Mouse (Mus musculus) heart, embryonic 11.5 days (tissue): ENCODE results near the gene Adssl1. TPM values are rescaled to one million over a fixed set of nuclear protein-coding genes. Genes with fewer than 3 reads are reported as not detected.

Experiments used
- ATAC-seq: fragments of 200-750 bp; cut with Nextera tagmentation; replicated peaks from 2 replicates; pipeline ENCODE4 v1.8.0; 2017; ENCODE audit warnings: moderate library complexity; ENCODE audit not compliant: insufficient number of reproducible peaks, low FRiP score, low TSS enrichment
- H3K27ac ChIP-seq: fragments of 300-500 bp; sonication (generic); 2 replicates; pipeline ENCODE4 v1.5.1; 2014; ENCODE audit warnings: mild to moderate bottlenecking, low read depth, low read length
- H3K27me3 ChIP-seq: fragments of 300-500 bp; sonication (generic); 2 replicates; pipeline ENCODE4 v1.6.1; 2014; ENCODE audit warnings: mild to moderate bottlenecking, low read length, mixed read lengths; ENCODE audit not compliant: control insufficient read depth, insufficient read depth
- H3K36me3 ChIP-seq: fragments of 300-500 bp; sonication (generic); 2 replicates; pipeline ENCODE4 v1.6.1; 2014; ENCODE audit warnings: mild to moderate bottlenecking, low read length, moderate library complexity, mixed read lengths; ENCODE audit not compliant: control insufficient read depth, insufficient read depth
- H3K4me1 ChIP-seq: fragments of 300-500 bp; sonication (generic); 2 replicates; pipeline ENCODE4 v1.6.1; 2014; ENCODE audit warnings: low read length; ENCODE audit not compliant: control insufficient read depth, insufficient read depth
- H3K4me2 ChIP-seq: fragments of 300-500 bp; sonication (generic); 2 replicates; pipeline ENCODE4 v1.6.1; 2014; ENCODE audit warnings: mild to moderate bottlenecking, moderate library complexity
- H3K4me3 ChIP-seq: fragments of 300-500 bp; sonication (generic); 2 replicates; pipeline ENCODE4 v1.5.1; 2014; ENCODE audit warnings: low read depth, low read length
- H3K9ac ChIP-seq: fragments of 300-500 bp; sonication (generic); 2 replicates; pipeline ENCODE4 v1.6.1; 2014; ENCODE audit warnings: mild to moderate bottlenecking, low read depth, low read length, moderate library complexity
- H3K9me3 ChIP-seq: fragments of 300-500 bp; sonication (generic); replicated peaks from 2 replicates; pipeline ENCODE4 v1.6.1; 2016; ENCODE audit warnings: low read length; ENCODE audit not compliant: control insufficient read depth
- WGBS: fragments of 180-500 bp; shearing (Covaris S2); extraction: QIAGEN DNeasy Blood & Tissue Kit; methylation state at CpG from one replicate; pipeline ENCODE4 v1.1.7; 2014; ENCODE audit not compliant: insufficient replicate concordance; 5-methylcytosine and 5-hydroxymethylcytosine counted together
- polyA plus RNA-seq: library from polyadenylated mRNA; unstranded; fragments of >200 nt; fragmentation: Nextera tagmentation; extraction: Ambion mirVana; gene quantifications from 2 replicates; pipeline ENCODE4 v1.2.1, GENCODE M21; 2014

The Adssl1 gene
- polyA plus RNA-seq, 1 experiment from 2014 or later: 73.3 TPM

DNA sequence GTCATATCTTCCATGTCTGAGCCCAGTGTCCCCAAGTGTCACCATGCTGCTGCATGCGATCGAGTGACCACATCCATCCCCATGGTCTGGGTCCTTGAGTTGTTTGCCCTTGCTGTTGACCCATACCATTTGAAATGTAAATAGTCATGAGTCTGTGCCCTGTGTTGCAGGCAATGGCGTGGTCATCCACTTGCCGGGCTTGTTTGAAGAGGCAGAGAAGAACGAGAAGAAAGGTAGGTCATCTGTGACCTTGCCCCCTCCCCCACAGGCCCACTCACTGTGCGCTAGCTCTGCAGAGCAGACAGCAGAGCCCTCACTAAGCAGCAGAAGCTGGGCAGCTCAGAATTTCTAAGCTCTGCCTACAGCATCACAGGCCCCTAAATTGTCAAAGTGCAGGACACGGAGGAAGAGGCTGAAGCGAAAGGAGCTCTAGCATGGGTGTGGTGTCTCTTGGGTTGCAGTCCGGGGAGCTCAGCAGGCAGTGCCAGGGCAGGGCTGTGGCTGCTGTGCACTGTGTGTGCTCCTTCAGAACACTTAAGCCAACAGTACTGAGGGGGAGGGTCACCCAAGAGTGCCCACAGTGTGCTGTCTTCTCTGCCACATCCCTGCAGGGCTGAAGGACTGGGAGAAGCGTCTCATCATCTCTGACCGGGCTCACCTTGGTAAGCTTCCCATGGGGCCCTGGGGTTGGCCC lies 12.4 kb downstream of the Adssl1 start:
- WGBS: 73% methylated on average over 11 of the region's 11 CpGs
- peaks cover 27% of the 10 kb centered on the region for H3K4me1 ChIP-seq
- no peak overlapping the region for H3K9ac ChIP-seq
- 0 out of 2 replicates have a peak overlapping the region, but pooled peaks have one; percentile 29 for H3K27ac ChIP-seq
- no peak overlapping the region for H3K4me2 ChIP-seq
- H3K27me3 ChIP-seq: no peaks in the 10 kb centered on the region
- ATAC-seq: no peak
- no peak overlapping the region for H3K4me3 ChIP-seq
- H3K36me3 ChIP-seq: no peaks in the 10 kb centered on the region
- H3K9me3 ChIP-seq: no peaks in the 10 kb centered on the region

DNA sequence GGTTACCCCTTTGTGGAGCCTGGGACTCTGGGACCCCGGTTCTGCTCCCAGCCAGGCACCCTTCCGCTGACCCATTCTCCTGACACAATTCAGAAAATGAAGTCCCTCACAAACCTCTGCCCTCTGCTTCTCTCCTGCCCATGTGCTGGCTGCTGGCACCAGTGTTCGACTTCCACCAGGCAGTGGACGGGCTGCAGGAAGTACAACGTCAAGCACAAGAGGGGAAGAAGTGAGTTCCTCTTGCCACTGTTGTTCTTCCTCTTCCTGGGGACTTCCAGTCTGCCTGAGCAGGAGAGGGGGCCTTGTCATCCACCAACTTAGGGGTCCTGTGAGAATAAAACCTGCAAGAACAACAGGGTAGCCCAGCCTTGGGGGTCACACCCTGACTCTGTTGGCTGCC lies 13.1 kb downstream of the Adssl1 start:
- no peaks in the 10 kb centered on the region for H3K9me3 ChIP-seq
- 77% methylated on average over 5 of the region's 5 CpGs for WGBS
- no peak overlapping the region for H3K4me2 ChIP-seq
- ATAC-seq: no peak
- H3K4me3 ChIP-seq: no peak overlapping the region
- H3K4me1 ChIP-seq: peaks cover 27% of the 10 kb centered on the region
- H3K9ac ChIP-seq: no peak overlapping the region
- H3K27me3 ChIP-seq: no peaks in the 10 kb centered on the region
- H3K36me3 ChIP-seq: no peaks in the 10 kb centered on the region
- no peak overlapping the region for H3K27ac ChIP-seq

- ATAC-seq: no peak
- Histone ChIP-seq H3K4me1 (peaks cover 21% of the 10 kb centered on the region), H3K9me3 (no peaks in the 10 kb centered on the region), H3K4me3 (no peak overlapping the region), H3K27ac (no peak overlapping the region), H3K4me2 (no peak overlapping the region), H3K9ac (no peak overlapping the region), H3K27me3 (no peaks in the 10 kb centered on the region), H3K36me3 (no peaks in the 10 kb centered on the region)
- 69% methylated on average over 9 of the region's 9 CpGs for WGBS
These were observed 13.8 kb downstream of the Adssl1 start for GRCm38 (mm10) chr12:112633686-112634085.

DNA sequence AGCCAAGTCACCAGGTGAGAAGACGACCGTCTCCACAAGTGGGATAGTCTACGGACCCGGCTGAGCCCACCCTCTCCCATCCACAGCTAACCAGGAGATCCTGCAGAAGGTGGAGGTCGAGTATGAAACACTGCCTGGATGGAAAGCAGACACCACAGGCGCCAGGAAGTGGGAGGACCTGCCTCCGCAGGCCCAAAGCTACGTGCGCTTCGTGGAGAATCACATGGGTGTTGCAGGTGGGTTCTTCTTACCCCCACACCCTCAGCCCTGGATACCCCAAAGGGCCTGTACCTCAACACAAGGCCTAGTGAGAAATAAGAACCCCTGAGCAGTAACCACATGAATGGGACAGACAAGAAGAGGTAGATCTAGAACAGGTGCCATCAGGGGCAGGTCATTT lies 19.7 kb downstream of the Adssl1 start:
- Histone ChIP-seq H3K9me3 (no peaks in the 10 kb centered on the region), H3K4me3 (no peak overlapping the region), H3K36me3 (no peaks in the 10 kb centered on the region; the same call in 1 of the 2 replicates), H3K4me1 (peaks cover 3% of the 10 kb centered on the region; the same call in 1 of the 2 replicates), H3K4me2 (no peak overlapping the region), H3K27ac (no peak overlapping the region), H3K27me3 (no peaks in the 10 kb centered on the region), H3K9ac (no peak overlapping the region)
- ATAC-seq: no peak
- WGBS: 83% methylated on average over 10 of the region's 10 CpGs

DNA sequence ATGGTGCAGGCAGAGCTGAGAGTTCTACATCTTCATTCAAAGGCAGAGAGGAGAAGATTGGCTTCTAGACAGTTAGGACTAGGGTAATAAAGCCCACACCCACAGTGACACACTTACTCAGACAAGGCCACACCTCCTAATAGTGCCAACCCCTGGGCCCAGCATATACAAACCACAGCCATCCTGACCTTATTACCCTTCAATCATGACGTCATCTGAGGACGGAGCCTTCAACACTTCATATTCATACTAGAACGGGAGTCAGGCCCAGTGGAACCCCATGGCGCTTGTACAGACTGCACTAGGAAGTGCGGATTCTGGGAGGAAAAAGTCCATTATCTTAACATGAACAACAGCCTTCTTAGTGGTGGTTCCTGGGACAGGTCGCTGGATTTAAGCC lies 23.3 kb downstream of the Adssl1 start:
- Histone ChIP-seq H3K9ac (no peak overlapping the region), H3K4me2 (no peak overlapping the region), H3K9me3 (no peaks in the 10 kb centered on the region), H3K27ac (no peak overlapping the region), H3K4me1 (peaks cover 18% of the 10 kb centered on the region), H3K27me3 (no peaks in the 10 kb centered on the region), H3K36me3 (peaks cover 3% of the 10 kb centered on the region), H3K4me3 (no peak overlapping the region)
- 88% methylated on average over 6 of the region's 6 CpGs for WGBS
- no peak for ATAC-seq

DNA sequence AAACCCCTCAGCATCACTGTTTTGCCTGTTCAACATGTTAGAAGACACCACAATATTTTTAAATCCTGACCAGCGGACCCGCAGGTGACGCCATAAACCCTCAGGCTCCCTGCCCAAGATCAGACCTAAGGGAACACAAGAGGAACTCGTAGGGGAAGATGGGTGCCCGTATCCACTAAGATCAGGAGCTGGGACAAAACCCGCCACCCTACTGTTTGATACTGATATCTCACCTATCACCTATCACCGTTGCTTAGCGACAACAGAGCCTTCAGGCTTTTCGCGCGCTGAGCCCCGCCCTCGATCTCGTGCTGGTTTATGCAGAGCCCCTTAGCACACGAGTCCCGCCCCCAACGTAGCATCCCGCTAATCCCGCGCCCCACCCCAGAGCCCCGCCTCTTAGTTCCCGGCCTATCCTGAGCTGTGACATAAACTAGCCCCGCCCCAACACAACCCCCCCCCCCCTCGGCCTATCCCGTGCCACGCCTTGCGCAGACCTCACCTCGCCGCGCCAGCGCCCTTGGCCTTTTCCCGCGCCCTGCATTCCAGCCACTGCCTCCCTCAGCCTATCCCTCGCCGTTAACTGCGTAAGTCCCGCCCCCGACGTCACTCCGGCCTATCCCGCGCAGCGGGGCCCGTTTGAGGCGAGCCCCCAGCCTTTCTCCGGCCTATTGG lies 24.5 kb downstream of the Adssl1 start, which contains the start of gene Siva1:
Gene Siva1, plus strand, starts transcription at position 500 of the 675 bp plus-strand sequence.
- Histone ChIP-seq H3K4me2 (peak within 1 kb of the TSS; percentile 97), H3K4me1 (peaks cover 18% of the 10 kb centered on the region), H3K9me3 (no peaks in the 10 kb centered on the region), H3K27me3 (no peaks in the 10 kb centered on the region), H3K36me3 (peaks cover 4% of the 10 kb centered on the region), H3K27ac (peak within 1 kb of the TSS; percentile 54), H3K4me3 (peak within 1 kb of the TSS; percentile 84), H3K9ac (peak within 1 kb of the TSS; percentile 90)
- ATAC-seq: peak; percentile 97
- 2% methylated on average over 38 of the region's 46 CpGs for WGBS

- Histone ChIP-seq H3K27ac (peak overlapping the region; percentile 54), H3K36me3 (peaks cover 4% of the 10 kb centered on the region), H3K4me3 (peak overlapping the region; percentile 84), H3K9me3 (no peaks in the 10 kb centered on the region), H3K4me2 (peak overlapping the region; percentile 97), H3K27me3 (no peaks in the 10 kb centered on the region), H3K9ac (peak overlapping the region; percentile 90), H3K4me1 (peaks cover 18% of the 10 kb centered on the region)
- under 1% methylated on average over 75 of the region's 75 CpGs for WGBS
- ATAC-seq: no peak; the same call in 1 of the 2 replicates
These were observed 25.1 kb downstream of the Adssl1 start for GRCm38 (mm10) chr12:112644855-112645506.

GRCm38 (mm10) chr12:112646139-112646538 lies 26.3 kb downstream of the Adssl1 start:
- Histone ChIP-seq H3K27ac (no peak overlapping the region), H3K27me3 (no peaks in the 10 kb centered on the region), H3K36me3 (peaks cover 4% of the 10 kb centered on the region), H3K4me2 (peak overlapping the region; percentile 97), H3K4me3 (peak overlapping the region; percentile 84; the same call in 1 of the 2 replicates), H3K9me3 (no peaks in the 10 kb centered on the region), H3K9ac (peak overlapping the region; percentile 90), H3K4me1 (peaks cover 18% of the 10 kb centered on the region)
- no peak for ATAC-seq
- WGBS: 58% methylated on average over 6 of the region's 6 CpGs
